Comparison of ENCODE assay signal across 24 mouse cellular contexts in genomic region chr16:38001766-38002165, GRCm38 (mm10).
DNase-seq lines count a peak whose midpoint lies in the region; ATAC-seq and TF ChIP-seq lines count a peak whose summit lies in the region.
"Had no signal": no experiment of that assay in that cellular context is flagged by ENCODE, and none has a peak within 500 bp of the region (broad histone marks: within the 10 kb centered on the region; RNA-seq: fewer than 3 reads in every experiment).

No protein-coding gene starts in this region.

- no peak for TF ChIP-seq CTCF in intestine, postnatal 0 days (IDR thresholded peaks at IDR 0.05; ENCODE audit: low read depth)
- no peak for TF ChIP-seq CTCF in midbrain, postnatal 0 days (IDR thresholded peaks at IDR 0.05)
- TF ChIP-seq CTCF in stomach, postnatal 0 days (IDR thresholded peaks at IDR 0.05; ENCODE audit: low read depth) = no peak

- H3K9ac ChIP-seq in intestine, embryonic 14.5 days (ENCODE audit: low read length) = no peak overlapping the region
- H3K9ac ChIP-seq in intestine, postnatal 0 days (ENCODE audit: low read depth, low read length) = no peak overlapping the region
- no peak overlapping the region for H3K9ac ChIP-seq in midbrain, embryonic 14.5 days (replicated peaks; ENCODE audit: low read length)
- H3K9ac ChIP-seq in midbrain, postnatal 0 days (replicated peaks; ENCODE audit: low read length, poor library complexity, severe bottlenecking) = no peak overlapping the region
- H3K9ac ChIP-seq in stomach, postnatal 0 days (ENCODE audit: low read length) = no peak overlapping the region
- no peak overlapping the region for H3K9ac ChIP-seq in hindbrain, embryonic 16.5 days (ENCODE audit: low read depth, low read length)
- H3K9ac ChIP-seq: heart, embryonic 13.5 days; kidney, embryonic 15.5 days; liver, embryonic 15.5 days; lung, embryonic 15.5 days; neural tube, embryonic 13.5 days had no signal

- H3K4me3 ChIP-seq in intestine, embryonic 14.5 days (ENCODE audit: low read depth, low read length) = no peak overlapping the region
- H3K4me3 ChIP-seq in intestine, postnatal 0 days (ENCODE audit: low read depth, low read length) = no peak overlapping the region
- no peak overlapping the region for H3K4me3 ChIP-seq in midbrain, embryonic 14.5 days (replicated peaks; ENCODE audit: low read depth, low read length)
- H3K4me3 ChIP-seq in midbrain, postnatal 0 days (ENCODE audit: low read depth, low read length) = no peak overlapping the region
- H3K4me3 ChIP-seq in stomach, postnatal 0 days (ENCODE audit: low read depth, low read length) = no peak overlapping the region
- no peak overlapping the region for H3K4me3 ChIP-seq in hindbrain, embryonic 16.5 days (ENCODE audit: low read length)
- H3K4me3 ChIP-seq: heart, adult 2 months; heart, embryonic 13.5 days; kidney, embryonic 15.5 days; left cerebral cortex, adult 2 months; liver, embryonic 15.5 days; lung, embryonic 15.5 days; neural tube, embryonic 13.5 days had no signal

- no peaks in the 10 kb centered on the region for H3K4me1 ChIP-seq in intestine, embryonic 14.5 days (replicated peaks; ENCODE audit: control insufficient read depth, insufficient read depth, low read length)
- H3K4me1 ChIP-seq in intestine, postnatal 0 days (replicated peaks; ENCODE audit: control insufficient read depth, insufficient read depth, low read length) = no peaks in the 10 kb centered on the region
- H3K4me1 ChIP-seq in midbrain, embryonic 14.5 days (ENCODE audit: control insufficient read depth, insufficient read depth, low read length) = peaks cover 4% of the 10 kb centered on the region; the same call in 1 of the 2 replicates
- no peaks in the 10 kb centered on the region for H3K4me1 ChIP-seq in midbrain, postnatal 0 days (ENCODE audit: insufficient read depth, low read length)
- H3K4me1 ChIP-seq in stomach, postnatal 0 days (replicated peaks; ENCODE audit: control insufficient read depth, insufficient read depth) = no peaks in the 10 kb centered on the region
- no peaks in the 10 kb centered on the region for H3K4me1 ChIP-seq in hindbrain, embryonic 16.5 days (ENCODE audit: control insufficient read depth, insufficient read depth, low read depth, low read length)
- H3K4me1 ChIP-seq: kidney, embryonic 15.5 days; liver, embryonic 15.5 days had no signal

- no peak overlapping the region for H3K4me2 ChIP-seq in intestine, embryonic 14.5 days (ENCODE audit: low read length)
- H3K4me2 ChIP-seq in intestine, postnatal 0 days (replicated peaks; ENCODE audit: low read depth) = no peak overlapping the region
- H3K4me2 ChIP-seq in midbrain, embryonic 14.5 days (ENCODE audit: low read length) = no peak overlapping the region
- H3K4me2 ChIP-seq in midbrain, postnatal 0 days (ENCODE audit: low read depth, low read length, poor library complexity, severe bottlenecking) = no peak overlapping the region
- no peak overlapping the region for H3K4me2 ChIP-seq in stomach, postnatal 0 days (replicated peaks; ENCODE audit: low read depth)
- no peak overlapping the region for H3K4me2 ChIP-seq in hindbrain, embryonic 16.5 days (ENCODE audit: low read length)
- H3K4me2 ChIP-seq: heart, embryonic 13.5 days; kidney, embryonic 15.5 days; liver, embryonic 15.5 days; lung, embryonic 15.5 days; neural tube, embryonic 13.5 days had no signal

- no peak overlapping the region for H3K27ac ChIP-seq in intestine, embryonic 14.5 days (ENCODE audit: low read depth)
- H3K27ac ChIP-seq in intestine, postnatal 0 days (ENCODE audit: low read depth, low read length) = no peak overlapping the region
- 0 out of 2 replicates have a peak overlapping the region, but pooled peaks have one; percentile 20 for H3K27ac ChIP-seq in midbrain, embryonic 14.5 days (replicated peaks; ENCODE audit: low read depth, low read length)
- H3K27ac ChIP-seq in midbrain, postnatal 0 days (ENCODE audit: low read depth, low read length) = no peak overlapping the region
- H3K27ac ChIP-seq in stomach, postnatal 0 days (replicated peaks) = no peak overlapping the region
- no peak overlapping the region for H3K27ac ChIP-seq in hindbrain, embryonic 16.5 days (ENCODE audit: low read depth, low read length)
- H3K27ac ChIP-seq: heart, adult 2 months; heart, embryonic 13.5 days; kidney, embryonic 15.5 days; left cerebral cortex, adult 2 months; liver, embryonic 15.5 days; lung, embryonic 15.5 days had no signal

- WGBS in intestine, embryonic 14.5 days = 46% methylated on average over 2 of the region's 2 CpGs
- WGBS in intestine, postnatal 0 days = 60% methylated on average over 2 of the region's 2 CpGs
- WGBS in midbrain, embryonic 14.5 days = 34% methylated on average over 2 of the region's 2 CpGs
- WGBS in midbrain, postnatal 0 days = 45% methylated on average over 2 of the region's 2 CpGs
- WGBS in stomach, postnatal 0 days = 42% methylated on average over 2 of the region's 2 CpGs
- 41% methylated on average over 2 of the region's 2 CpGs for WGBS in hindbrain, embryonic 16.5 days

- no peaks in the 10 kb centered on the region for H3K36me3 ChIP-seq in intestine, embryonic 14.5 days (ENCODE audit: control insufficient read depth, insufficient read depth, low read length)
- H3K36me3 ChIP-seq in intestine, postnatal 0 days (ENCODE audit: control insufficient read depth, insufficient read depth) = no peaks in the 10 kb centered on the region
- H3K36me3 ChIP-seq in midbrain, embryonic 14.5 days (ENCODE audit: control insufficient read depth, insufficient read depth, low read length) = 0 out of 2 replicates have a peak, but pooled peaks cover 5% of the 10 kb centered on the region
- H3K36me3 ChIP-seq in midbrain, postnatal 0 days (ENCODE audit: insufficient read depth, low read length) = no peaks in the 10 kb centered on the region
- H3K36me3 ChIP-seq in stomach, postnatal 0 days (ENCODE audit: control insufficient read depth, insufficient read depth, low read length) = no peaks in the 10 kb centered on the region
- H3K36me3 ChIP-seq in hindbrain, embryonic 16.5 days (ENCODE audit: control insufficient read depth, insufficient read depth, low read length) = no peaks in the 10 kb centered on the region
- H3K36me3 ChIP-seq: G1E; heart, embryonic 13.5 days; kidney, embryonic 15.5 days; liver, embryonic 15.5 days; lung, embryonic 15.5 days had no signal

- no peak for ATAC-seq in intestine, embryonic 14.5 days (replicated peaks; ENCODE audit: low FRiP score, low TSS enrichment, low read depth)
- ATAC-seq in intestine, postnatal 0 days = no peak
- no peak for ATAC-seq in midbrain, embryonic 14.5 days (ENCODE audit: low FRiP score, low TSS enrichment)
- ATAC-seq in midbrain, postnatal 0 days (ENCODE audit: low FRiP score) = no peak
- ATAC-seq in stomach, postnatal 0 days (ENCODE audit: low FRiP score, low TSS enrichment) = no peak
- ATAC-seq in hindbrain, embryonic 16.5 days = no peak
- ATAC-seq: forebrain, embryonic 14.5 days had no signal

- H3K9me3 ChIP-seq in intestine, embryonic 14.5 days (ENCODE audit: control insufficient read depth, low read length) = no peaks in the 10 kb centered on the region
- no peaks in the 10 kb centered on the region for H3K9me3 ChIP-seq in intestine, postnatal 0 days (ENCODE audit: control insufficient read depth)
- H3K9me3 ChIP-seq in midbrain, embryonic 14.5 days (ENCODE audit: control insufficient read depth, low read length) = no peaks in the 10 kb centered on the region
- no peaks in the 10 kb centered on the region for H3K9me3 ChIP-seq in midbrain, postnatal 0 days (ENCODE audit: low read length)
- no peaks in the 10 kb centered on the region for H3K9me3 ChIP-seq in stomach, postnatal 0 days (ENCODE audit: control insufficient read depth, low read length)
- H3K9me3 ChIP-seq in hindbrain, embryonic 16.5 days (ENCODE audit: control insufficient read depth, low read length) = no peaks in the 10 kb centered on the region
- H3K9me3 ChIP-seq: G1E; heart, embryonic 13.5 days; kidney, embryonic 15.5 days; liver, embryonic 15.5 days; lung, embryonic 15.5 days; neural tube, embryonic 13.5 days had no signal

- no peaks in the 10 kb centered on the region for H3K27me3 ChIP-seq in intestine, embryonic 14.5 days (replicated peaks; ENCODE audit: control insufficient read depth, insufficient read depth, low read length)
- no peaks in the 10 kb centered on the region for H3K27me3 ChIP-seq in intestine, postnatal 0 days (replicated peaks; ENCODE audit: control insufficient read depth, insufficient read depth, low read length)
- no peaks in the 10 kb centered on the region for H3K27me3 ChIP-seq in midbrain, embryonic 14.5 days (ENCODE audit: control insufficient read depth, insufficient read depth, low read length)
- H3K27me3 ChIP-seq in midbrain, postnatal 0 days (ENCODE audit: insufficient read depth, low read length) = no peaks in the 10 kb centered on the region
- H3K27me3 ChIP-seq in stomach, postnatal 0 days (ENCODE audit: control insufficient read depth, insufficient read depth, low read length) = no peaks in the 10 kb centered on the region
- H3K27me3 ChIP-seq in hindbrain, embryonic 16.5 days (replicated peaks; ENCODE audit: control insufficient read depth, insufficient read depth, low read length) = no peaks in the 10 kb centered on the region
- H3K27me3 ChIP-seq: heart, embryonic 13.5 days; kidney, embryonic 15.5 days; liver, embryonic 15.5 days; lung, embryonic 15.5 days; neural tube, embryonic 13.5 days had no signal

- peak; percentile 31 for DNase-seq in intestine, embryonic 14.5 days (ENCODE audit: low spot score)
- no peak for DNase-seq in midbrain, embryonic 14.5 days
- DNase-seq in midbrain, postnatal 0 days (ENCODE audit: low spot score) = no peak
- DNase-seq in ES-CJ7 (ENCODE audit: low read depth, low spot score) = peak; percentile 40
- peak; percentile 11 for DNase-seq in stomach, postnatal 0 days (ENCODE audit: low spot score)
- DNase-seq: adrenal gland, postnatal 14 days; B cell, adult 2 months; cerebellum, adult 11 months; cerebellum, adult 9-10 months; cerebellum, postnatal 36 days; heart, adult 2 months; heart, postnatal 10 days; kidney, postnatal 25 days; right cerebral cortex, postnatal 4 days had no signal

- no peak for TF ChIP-seq EP300 in stomach, postnatal 0 days (optimal IDR thresholded peaks at IDR 0.05)

Comparison
In these comparisons a context has a peak if more than half of its experiments do, and no peak if none do; other contexts are left out.
1. DNase-seq: peak in intestine, embryonic 14.5 days (single experiment), ES-CJ7 (single experiment) and stomach, postnatal 0 days (single experiment); none in midbrain, embryonic 14.5 days (single experiment) and midbrain, postnatal 0 days (single experiment).